Mouse (Mus musculus) liver, adult 2 months (tissue): ENCODE measurements around the gene E030018B13Rik.

Experiments used
- CTCF ChIP-seq: fragments of 200-500 bp; IDR thresholded peaks from 2 replicates; pipeline ENCODE4 v1.5.1; 2011; ENCODE audit warnings: low read depth, low read length, control low read depth
- POLR2A ChIP-seq: fragments of 200-500 bp; IDR thresholded peaks from 2 replicates; pipeline ENCODE4 v1.6.1; 2011; ENCODE audit warnings: low read length, control low read depth; ENCODE audit not compliant: insufficient read depth; ENCODE audit errors: extremely low read depth

DNA sequence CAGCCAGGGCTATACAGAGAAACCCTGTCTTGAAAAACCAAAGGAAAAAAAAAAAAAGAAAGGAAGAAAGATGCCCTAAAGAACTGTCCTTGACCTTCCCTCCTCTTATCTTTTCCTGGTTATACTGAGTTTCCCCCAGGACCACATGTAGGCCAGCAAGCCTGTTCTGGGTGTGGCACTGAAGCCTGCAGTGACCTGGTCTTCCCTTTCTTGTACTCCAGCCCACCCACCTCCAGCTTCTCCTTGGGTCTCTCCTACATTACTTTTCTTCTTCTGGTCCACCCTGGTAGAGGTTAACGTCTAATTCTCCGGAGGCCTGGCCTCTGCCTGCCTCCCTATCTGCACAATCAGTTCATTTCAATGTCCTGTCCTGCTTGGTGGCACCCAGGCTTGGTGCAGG, 38.8 kb downstream of the E030018B13Rik start:
- TF ChIP-seq CTCF (no peak), POLR2A (no peak)
